ENCODE assay signal across 11 mouse cellular contexts in the genomic region with DNA sequence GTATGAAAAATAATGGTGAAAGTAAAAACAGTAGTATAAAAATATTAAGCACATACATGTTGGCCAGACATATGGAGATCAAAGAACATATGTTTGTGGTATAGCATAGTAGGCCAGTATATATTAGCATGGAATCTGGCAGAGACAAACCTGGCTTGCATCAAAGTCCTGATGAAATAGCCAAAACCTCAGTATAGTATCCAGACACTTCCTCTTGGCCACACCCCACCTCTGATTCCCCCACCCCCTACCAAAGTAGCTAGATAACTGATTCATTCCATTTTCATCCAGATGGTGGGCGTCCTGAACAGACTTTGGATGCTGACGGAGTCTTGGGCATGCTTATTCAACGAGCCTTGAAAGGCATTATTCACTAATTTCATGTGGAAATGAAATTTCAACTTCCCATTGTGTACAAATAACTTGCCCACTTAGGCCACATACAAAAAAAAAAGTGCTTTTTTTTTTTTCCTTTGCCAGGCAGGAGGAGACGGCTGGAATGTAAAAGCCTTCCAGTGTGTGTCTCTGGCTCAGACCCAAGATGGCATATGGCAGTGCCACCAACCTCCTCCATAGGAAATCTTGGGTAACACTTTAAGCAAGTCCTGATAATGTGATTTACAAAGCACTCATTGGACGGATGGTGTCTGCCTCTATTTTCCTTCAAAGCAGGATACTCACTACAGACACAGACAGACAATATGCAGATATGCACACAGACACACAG.
DNase-seq lines count a peak whose midpoint lies in the region; ATAC-seq lines count a peak whose summit lies in the region.
"Had no signal": no experiment of that assay in that cellular context is flagged by ENCODE, and none has a peak within 500 bp of the region (broad histone marks: within the 10 kb centered on the region; RNA-seq: fewer than 3 reads in every experiment).

No protein-coding gene starts in this region.

- peaks cover 7% of the 10 kb centered on the region for H3K4me1 ChIP-seq in hindbrain, embryonic 14.5 days (replicated peaks; ENCODE audit: control insufficient read depth, insufficient read depth, low read length)
- H3K4me1 ChIP-seq in hindbrain, embryonic 13.5 days (replicated peaks), result peaks cover 19% of the 10 kb centered on the region
- H3K4me1 ChIP-seq in neural tube, embryonic 13.5 days (replicated peaks), result peaks cover 20% of the 10 kb centered on the region
- H3K4me1 ChIP-seq: embryonic facial prominence, embryonic 13.5 days; liver, embryonic 15.5 days had no signal

- no peaks in the 10 kb centered on the region for H3K9me3 ChIP-seq in hindbrain, embryonic 14.5 days (ENCODE audit: control insufficient read depth, low read length)
- no peaks in the 10 kb centered on the region for H3K9me3 ChIP-seq in hindbrain, embryonic 13.5 days
- no peaks in the 10 kb centered on the region for H3K9me3 ChIP-seq in neural tube, embryonic 13.5 days
- H3K9me3 ChIP-seq: embryonic facial prominence, embryonic 13.5 days; liver, embryonic 15.5 days had no signal

- H3K9ac ChIP-seq in hindbrain, embryonic 14.5 days, result no peak overlapping the region
- no peak overlapping the region for H3K9ac ChIP-seq in hindbrain, embryonic 13.5 days
- no peak overlapping the region for H3K9ac ChIP-seq in neural tube, embryonic 13.5 days
- H3K9ac ChIP-seq: embryonic facial prominence, embryonic 13.5 days; liver, embryonic 15.5 days had no signal

- H3K27ac ChIP-seq in hindbrain, embryonic 14.5 days, result no peak overlapping the region
- no peak overlapping the region for H3K27ac ChIP-seq in hindbrain, embryonic 13.5 days
- H3K27ac ChIP-seq in neural tube, embryonic 13.5 days (replicated peaks), result 0 out of 2 replicates have a peak overlapping the region, but pooled peaks have one; percentile 20
- H3K27ac ChIP-seq: embryonic facial prominence, embryonic 13.5 days; liver, embryonic 15.5 days had no signal

- no peak overlapping the region for H3K4me2 ChIP-seq in hindbrain, embryonic 14.5 days (replicated peaks)
- no peak overlapping the region for H3K4me2 ChIP-seq in hindbrain, embryonic 13.5 days
- no peak overlapping the region for H3K4me2 ChIP-seq in neural tube, embryonic 13.5 days
- H3K4me2 ChIP-seq: embryonic facial prominence, embryonic 13.5 days; liver, embryonic 15.5 days had no signal

- no peaks in the 10 kb centered on the region for H3K27me3 ChIP-seq in hindbrain, embryonic 14.5 days (ENCODE audit: control insufficient read depth, insufficient read depth, low read length)
- H3K27me3 ChIP-seq in hindbrain, embryonic 13.5 days, result no peaks in the 10 kb centered on the region
- no peaks in the 10 kb centered on the region for H3K27me3 ChIP-seq in neural tube, embryonic 13.5 days
- H3K27me3 ChIP-seq: embryonic facial prominence, embryonic 13.5 days; liver, embryonic 15.5 days had no signal

- peak; percentile 60 for DNase-seq in hindbrain, embryonic 14.5 days (ENCODE audit: low spot score)
- DNase-seq in neural tube, embryonic 10.5 days (ENCODE audit: extremely low spot score, low spot score), result no peak
- peak; percentile 39 for DNase-seq in layer of hippocampus, adult 9-11 months
- no peak for DNase-seq in ovary, postnatal 10 days (ENCODE audit: low spot score)
- DNase-seq in embryo, embryonic 10.5 days (ENCODE audit: low spot score), result no peak
- DNase-seq in gastrocnemius, adult 18-20 months (ENCODE audit: low spot score), result no peak
- DNase-seq: heart, adult 18-20 months had no signal

- H3K4me3 ChIP-seq in hindbrain, embryonic 14.5 days (replicated peaks; ENCODE audit: low read length), result no peak overlapping the region
- no peak overlapping the region for H3K4me3 ChIP-seq in hindbrain, embryonic 13.5 days
- H3K4me3 ChIP-seq in neural tube, embryonic 13.5 days, result no peak overlapping the region
- H3K4me3 ChIP-seq: embryonic facial prominence, embryonic 13.5 days; liver, embryonic 15.5 days had no signal

- ATAC-seq in hindbrain, embryonic 14.5 days (ENCODE audit: low FRiP score), result peak; percentile 60; the same call in 1 of the 2 replicates
- ATAC-seq in hindbrain, embryonic 13.5 days (ENCODE audit: low FRiP score), result no peak; the same call in 1 of the 2 replicates
- ATAC-seq in neural tube, embryonic 13.5 days (ENCODE audit: low read depth), result peak; percentile 11; the same call in 1 of the 2 replicates

- no peaks in the 10 kb centered on the region for H3K36me3 ChIP-seq in hindbrain, embryonic 14.5 days (replicated peaks; ENCODE audit: control insufficient read depth, insufficient read depth)
- H3K36me3 ChIP-seq in hindbrain, embryonic 13.5 days, result no peaks in the 10 kb centered on the region
- no peaks in the 10 kb centered on the region for H3K36me3 ChIP-seq in neural tube, embryonic 13.5 days
- H3K36me3 ChIP-seq: embryonic facial prominence, embryonic 13.5 days; liver, embryonic 15.5 days had no signal

- WGBS in hindbrain, embryonic 14.5 days, result 37% methylated on average over 5 of the region's 5 CpGs
- 34% methylated on average over 5 of the region's 5 CpGs for WGBS in hindbrain, embryonic 13.5 days
- 49% methylated on average over 5 of the region's 5 CpGs for WGBS in neural tube, embryonic 13.5 days

Comparison
In these comparisons a context has a peak if more than half of its experiments do, and no peak if none do; other contexts are left out.
1. DNase-seq: peak in hindbrain, embryonic 14.5 days (single experiment) and layer of hippocampus, adult 9-11 months (single experiment); none in neural tube, embryonic 10.5 days (single experiment), ovary, postnatal 10 days (single experiment), embryo, embryonic 10.5 days (single experiment) and gastrocnemius, adult 18-20 months (single experiment).